Mouse (Mus musculus): ENCODE results near the gene Stim1.

DNA sequence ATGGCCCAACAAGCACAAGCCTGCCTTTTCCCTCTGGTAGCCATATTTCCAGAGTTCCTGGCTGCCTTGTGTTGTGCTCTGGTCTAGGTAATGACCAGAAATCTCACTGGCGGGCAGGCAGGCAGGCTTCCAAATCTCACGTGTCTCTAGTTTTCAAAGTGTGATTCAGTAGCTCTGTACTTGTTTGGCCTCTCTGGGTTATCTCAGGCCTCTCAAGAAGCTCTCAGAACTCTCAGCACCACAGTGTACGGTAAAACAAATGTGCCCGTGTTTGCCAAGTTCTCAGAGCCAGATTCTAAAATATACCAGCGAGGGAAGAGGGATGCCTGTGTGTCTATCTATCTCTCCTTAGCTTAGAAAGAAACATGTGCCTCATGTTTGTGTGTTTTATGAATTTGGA lies 14.7 kb downstream of the Stim1 start:
- TF ChIP-seq CTCF (conservative IDR thresholded peaks at IDR 0.05; ENCODE audit: low read length) (no peak), NANOG (IDR thresholded peaks at IDR 0.05; ENCODE audit: borderline replicate concordance, low read length) (no peak)
